Mouse (Mus musculus): ENCODE results near the gene Sgms1. TPM values are rescaled to one million over a fixed set of nuclear protein-coding genes. Genes with fewer than 3 reads are reported as not detected.
A peak's percentile ranks its signal among the peaks of the same experiment; 100 is the strongest.
"Not testable (repeated sequence)": the region's sequence is repeated elsewhere in the genome, so short reads cannot be mapped to it uniquely, and the experiment has no call there.

The Sgms1 gene
- total and polyA plus RNA-seq, 2 experiments from 2014 or later: 21.3 to 28.4 TPM

- Histone ChIP-seq H3K9me3 (ENCODE audit: low read length) (no peaks in the 10 kb centered on the region), H3K4me1 (ENCODE audit: insufficient read depth, low read length) (no peaks in the 10 kb centered on the region), H3K27me3 (ENCODE audit: insufficient read depth, low read length) (no peaks in the 10 kb centered on the region), H3K4me2 (ENCODE audit: low read depth, low read length, poor library complexity, severe bottlenecking) (no peak overlapping the region), H3K36me3 (ENCODE audit: insufficient read depth, low read length) (no peaks in the 10 kb centered on the region), H3K4me3 (ENCODE audit: low read depth, low read length) (no peak overlapping the region), H3K9ac (replicated peaks; ENCODE audit: low read length, poor library complexity, severe bottlenecking) (no peak overlapping the region), H3K27ac (ENCODE audit: low read depth, low read length) (no peak overlapping the region)
- 34% methylated on average over 3 of the region's 3 CpGs for WGBS
- TF ChIP-seq CTCF (IDR thresholded peaks at IDR 0.05): peak; percentile 43
- DNase-seq (ENCODE audit: low spot score) (peak; percentile 75), ATAC-seq (ENCODE audit: low FRiP score) (peak; percentile 65)
Measured at GRCm38 (mm10) chr19:32322429-32323035, 67.0 kb downstream of the Sgms1 start.

- peak; percentile 58 for TF ChIP-seq CTCF (IDR thresholded peaks at IDR 0.05)
- 74% methylated on average over 4 of the region's 4 CpGs for WGBS
- H3K27me3 ChIP-seq (ENCODE audit: insufficient read depth, low read length): no peaks in the 10 kb centered on the region
- no peak overlapping the region for H3K9ac ChIP-seq (replicated peaks; ENCODE audit: low read length, poor library complexity, severe bottlenecking)
- H3K9me3 ChIP-seq (ENCODE audit: low read length): no peaks in the 10 kb centered on the region
- no peaks in the 10 kb centered on the region for H3K4me1 ChIP-seq (ENCODE audit: insufficient read depth, low read length)
- DNase-seq (ENCODE audit: low spot score): peak; percentile 37
- no peak overlapping the region for H3K4me2 ChIP-seq (ENCODE audit: low read depth, low read length, poor library complexity, severe bottlenecking)
- no peak overlapping the region for H3K4me3 ChIP-seq (ENCODE audit: low read depth, low read length)
- no peak for ATAC-seq (ENCODE audit: low FRiP score)
- no peaks in the 10 kb centered on the region for H3K36me3 ChIP-seq (ENCODE audit: insufficient read depth, low read length)
- no peak overlapping the region for H3K27ac ChIP-seq (ENCODE audit: low read depth, low read length)
Measured at GRCm38 (mm10) chr19:32320366-32320666, 69.2 kb downstream of the Sgms1 start.

GRCm38 (mm10) chr19:32319531-32320365 lies 69.8 kb downstream of the Sgms1 start:
- H3K9ac ChIP-seq (replicated peaks; ENCODE audit: low read length, poor library complexity, severe bottlenecking): no peak overlapping the region
- no peak overlapping the region for H3K27ac ChIP-seq (ENCODE audit: low read depth, low read length)
- peak; percentile 13 for DNase-seq (ENCODE audit: low spot score)
- no peaks in the 10 kb centered on the region for H3K4me1 ChIP-seq (ENCODE audit: insufficient read depth, low read length)
- H3K27me3 ChIP-seq (ENCODE audit: insufficient read depth, low read length): no peaks in the 10 kb centered on the region
- no peak overlapping the region for H3K4me3 ChIP-seq (ENCODE audit: low read depth, low read length)
- no peak for TF ChIP-seq CTCF (IDR thresholded peaks at IDR 0.05)
- H3K9me3 ChIP-seq (ENCODE audit: low read length): no peaks in the 10 kb centered on the region
- H3K4me2 ChIP-seq (ENCODE audit: low read depth, low read length, poor library complexity, severe bottlenecking): no peak overlapping the region
- ATAC-seq (ENCODE audit: low FRiP score): no peak
- 78% methylated on average over 12 of the region's 12 CpGs for WGBS
- no peaks in the 10 kb centered on the region for H3K36me3 ChIP-seq (ENCODE audit: insufficient read depth, low read length)

GRCm38 (mm10) chr19:32319057-32319456 lies 70.5 kb downstream of the Sgms1 start:
- WGBS: 83% methylated on average over 1 of the region's 1 CpGs
- no peak for DNase-seq (ENCODE audit: low spot score)
- ATAC-seq (ENCODE audit: low FRiP score): no peak
- Histone ChIP-seq H3K4me1 (ENCODE audit: insufficient read depth, low read length) (0 out of 2 replicates have a peak, but pooled peaks cover under 1% of the 10 kb centered on the region), H3K4me2 (ENCODE audit: low read depth, low read length, poor library complexity, severe bottlenecking) (no peak overlapping the region), H3K4me3 (ENCODE audit: low read depth, low read length) (no peak overlapping the region), H3K27me3 (ENCODE audit: insufficient read depth, low read length) (no peaks in the 10 kb centered on the region), H3K36me3 (ENCODE audit: insufficient read depth, low read length) (no peaks in the 10 kb centered on the region), H3K27ac (ENCODE audit: low read depth, low read length) (no peak overlapping the region), H3K9me3 (ENCODE audit: low read length) (no peaks in the 10 kb centered on the region), H3K9ac (replicated peaks; ENCODE audit: low read length, poor library complexity, severe bottlenecking) (no peak overlapping the region)
- no peak for TF ChIP-seq CTCF (IDR thresholded peaks at IDR 0.05)

GRCm38 (mm10) chr19:32317347-32317746 lies 72.2 kb downstream of the Sgms1 start:
- not testable (repeated sequence) for H3K27ac ChIP-seq (ENCODE audit: low read depth, low read length); H3K4me2 ChIP-seq (ENCODE audit: low read depth, low read length, poor library complexity, severe bottlenecking); H3K9me3 ChIP-seq (ENCODE audit: low read length); H3K4me1 ChIP-seq (ENCODE audit: insufficient read depth, low read length); H3K4me3 ChIP-seq (ENCODE audit: low read depth, low read length); H3K27me3 ChIP-seq (ENCODE audit: insufficient read depth, low read length); ATAC-seq (ENCODE audit: low FRiP score); H3K36me3 ChIP-seq (ENCODE audit: insufficient read depth, low read length); H3K9ac ChIP-seq (replicated peaks; ENCODE audit: low read length, poor library complexity, severe bottlenecking); DNase-seq (ENCODE audit: low spot score)
- WGBS: 92% methylated on average over 1 of the region's 1 CpGs

- Histone ChIP-seq H3K4me3 (ENCODE audit: low read depth, low read length) (no peak overlapping the region), H3K9ac (replicated peaks; ENCODE audit: low read length, poor library complexity, severe bottlenecking) (no peak overlapping the region), H3K27me3 (ENCODE audit: insufficient read depth, low read length) (no peaks in the 10 kb centered on the region), H3K4me1 (ENCODE audit: insufficient read depth, low read length) (peaks cover 3% of the 10 kb centered on the region; the same call in 1 of the 2 replicates), H3K36me3 (ENCODE audit: insufficient read depth, low read length) (no peaks in the 10 kb centered on the region), H3K4me2 (ENCODE audit: low read depth, low read length, poor library complexity, severe bottlenecking) (no peak overlapping the region), H3K9me3 (ENCODE audit: low read length) (no peaks in the 10 kb centered on the region), H3K27ac (ENCODE audit: low read depth, low read length) (no peak overlapping the region)
- no peak for ATAC-seq (ENCODE audit: low FRiP score)
- WGBS: 85% methylated on average over 4 of the region's 4 CpGs
- no peak for TF ChIP-seq CTCF (IDR thresholded peaks at IDR 0.05)
- no peak for DNase-seq (ENCODE audit: low spot score)
Measured at GRCm38 (mm10) chr19:32313304-32313703, 76.2 kb downstream of the Sgms1 start.

Measured in midbrain, postnatal 0 days (tissue).